ENCODE assay signal across 14 mouse cellular contexts in the genomic region with DNA sequence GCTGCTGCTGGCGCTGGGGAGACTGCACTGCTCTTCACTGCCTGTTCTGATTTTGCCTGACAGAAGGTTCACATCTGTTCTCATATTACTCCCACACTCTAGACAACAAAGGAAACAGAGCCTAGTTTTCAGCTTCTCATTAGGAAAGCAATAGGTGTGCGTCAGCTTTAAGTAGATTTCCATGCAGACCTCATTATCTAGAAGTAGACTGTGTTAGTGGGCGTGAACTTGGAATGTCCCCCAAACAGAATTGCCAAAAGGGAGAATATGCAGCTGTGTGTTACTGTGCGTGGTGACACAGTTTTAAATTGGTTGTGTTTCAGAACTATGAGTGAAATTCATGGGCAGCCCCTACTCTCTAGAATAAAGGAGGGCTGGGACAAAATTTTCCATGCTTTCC. TPM values are rescaled to one million over a fixed set of nuclear protein-coding genes. Genes with fewer than 3 reads are reported as not detected.
DNase-seq lines count a peak whose midpoint lies in the region; TF ChIP-seq lines count a peak whose summit lies in the region.
"Had no signal": no experiment of that assay in that cellular context is flagged by ENCODE, and none has a peak within 500 bp of the region (broad histone marks: within the 10 kb centered on the region; RNA-seq: fewer than 3 reads in every experiment).

No protein-coding gene starts in this region.

- WGBS in midbrain, embryonic 10.5 days, result 94% methylated on average over 4 of the region's 4 CpGs
- WGBS in thymus, adult 2 months, result 97% methylated on average over 4 of the region's 4 CpGs

- peak; percentile 60 for DNase-seq in layer of hippocampus, adult 11-12 months (ENCODE audit: low spot score)
- no peak for DNase-seq in layer of hippocampus, postnatal 25 days (ENCODE audit: extremely low spot score in 1 of 2, low spot score in 1 of 2)
- peak; percentile 31 to 60 for DNase-seq in frontal cortex, postnatal 36 days (ENCODE audit: low spot score in 2 of 2)
- DNase-seq in layer of hippocampus, adult 9-11 months, result peak; percentile 83
- DNase-seq in left cerebral cortex, postnatal 25 days (ENCODE audit: low spot score in 2 of 2), result peak; percentile 20 to 89
- DNase-seq in adrenal gland, postnatal 4 days (ENCODE audit: low spot score in 2 of 2), result no peak
- no peak for DNase-seq in midbrain, embryonic 10.5 days (ENCODE audit: low spot score)
- no peak for DNase-seq in thymus, adult 2 months
- DNase-seq: cerebellum, adult 18-20 months; gastrocnemius, postnatal 10 days; heart, postnatal 36 days; kidney, adult 8-10 months had no signal

- intact Hi-C loops in left cerebral cortex, postnatal 25 days (cut with DNase I), result loop anchor here (5.0 kb wide), 1 partner anchor 892 kb away; no protein-coding TSS in a partner anchor

- TF ChIP-seq POLR2A in thymus, adult 2 months (IDR thresholded peaks at IDR 0.05; ENCODE audit: control insufficient read depth, extremely low read depth, insufficient read depth, low read length, poor library complexity), result no peak

- no peak for TF ChIP-seq CTCF in thymus, adult 2 months (IDR thresholded peaks at IDR 0.05; ENCODE audit: borderline replicate concordance, control insufficient read depth, extremely low read depth, insufficient read depth, low read length, poor library complexity)

- no peaks in the 10 kb centered on the region for H3K27me3 ChIP-seq in midbrain, embryonic 10.5 days (ENCODE audit: low read depth, poor library complexity, severe bottlenecking)
- no peaks in the 10 kb centered on the region for H3K27me3 ChIP-seq in thymus, adult 2 months (ENCODE audit: control insufficient read depth, insufficient read depth, low read length)
- H3K27me3 ChIP-seq: liver, embryonic 15.5 days; midbrain, embryonic 15.5 days had no signal

- no peak overlapping the region for H3K4me3 ChIP-seq in midbrain, embryonic 10.5 days
- H3K4me3 ChIP-seq in thymus, adult 2 months (ENCODE audit: control insufficient read depth, insufficient read depth, low read length), result no peak overlapping the region
- H3K4me3 ChIP-seq: liver, embryonic 15.5 days; midbrain, embryonic 15.5 days had no signal

- peaks cover 92% of the 10 kb centered on the region for H3K36me3 ChIP-seq in midbrain, embryonic 10.5 days
- peaks cover 32% of the 10 kb centered on the region for H3K36me3 ChIP-seq in thymus, adult 2 months (ENCODE audit: control insufficient read depth, insufficient read depth, low read length)

- H3K9me3 ChIP-seq in midbrain, embryonic 10.5 days (replicated peaks), result no peaks in the 10 kb centered on the region
- H3K9me3 ChIP-seq: liver, embryonic 15.5 days; midbrain, embryonic 15.5 days had no signal

- H3K27ac ChIP-seq in midbrain, embryonic 10.5 days (replicated peaks), result no peak overlapping the region
- no peak overlapping the region for H3K27ac ChIP-seq in thymus, adult 2 months (ENCODE audit: control insufficient read depth, insufficient read depth, low read length)
- H3K27ac ChIP-seq: liver, embryonic 15.5 days; midbrain, embryonic 15.5 days had no signal

- no peaks in the 10 kb centered on the region for H3K4me1 ChIP-seq in midbrain, embryonic 10.5 days
- H3K4me1 ChIP-seq in thymus, adult 2 months (replicated peaks; ENCODE audit: control insufficient read depth, insufficient read depth, low read length), result no peaks in the 10 kb centered on the region
- H3K4me1 ChIP-seq: liver, embryonic 15.5 days; midbrain, embryonic 15.5 days had no signal

RNA-seq across cellular contexts. Expression of gene Nufip1, which starts 9.8 kb away (rescaled TPM):
- total RNA-seq in layer of hippocampus, postnatal 25 days (2021), result 1 to 10 TPM; 7.8 to 8.2 TPM
- total RNA-seq in left cerebral cortex, postnatal 25 days (2021), result 1 to 10 TPM; 7.5 to 7.9 TPM
- 10 to 100 TPM; 11.9 to 12.5 TPM for total RNA-seq in adrenal gland, postnatal 4 days (2021)
- 18.2 and 21.2 TPM in 2 replicates for polyA plus RNA-seq in midbrain, embryonic 10.5 days (2016; fragmentation: Nextera tagmentation; extraction: Ambion mirVana)
- polyA plus RNA-seq in thymus, adult 2 months (2012; rRNA removed), result 5.5 and 7.2 TPM in 2 replicates

RNA-seq across cellular contexts. Expression of gene Gpalpp1, which starts 9.9 kb away (rescaled TPM):
- 10 to 100 TPM; 23.4 to 23.6 TPM for total RNA-seq in layer of hippocampus, postnatal 25 days (2021)
- 10 to 100 TPM; 21.9 to 22.5 TPM for total RNA-seq in left cerebral cortex, postnatal 25 days (2021)
- total RNA-seq in adrenal gland, postnatal 4 days (2021), result 10 to 100 TPM; 24.2 to 24.8 TPM
- polyA plus RNA-seq in midbrain, embryonic 10.5 days (2016; fragmentation: Nextera tagmentation; extraction: Ambion mirVana), result 16.8 and 17.6 TPM in 2 replicates
- 5.7 and 6.0 TPM in 2 replicates for polyA plus RNA-seq in thymus, adult 2 months (2012; rRNA removed)

Comparison
In these comparisons a context has a peak if more than half of its experiments do, and no peak if none do; other contexts are left out.
1. DNase-seq: peak in layer of hippocampus, adult 11-12 months (single experiment), frontal cortex, postnatal 36 days (2 of 2), layer of hippocampus, adult 9-11 months (single experiment) and left cerebral cortex, postnatal 25 days (2 of 2); none in layer of hippocampus, postnatal 25 days (0 of 2), adrenal gland, postnatal 4 days (0 of 2), midbrain, embryonic 10.5 days (single experiment) and thymus, adult 2 months (single experiment).